Mouse (Mus musculus) brain, embryonic 14.5 days (tissue): ENCODE results near the gene Map3k7cl.

Source experiments
- CTCF ChIP-seq: fragments of 200-500 bp; IDR thresholded peaks from 2 replicates; pipeline ENCODE4 v1.5.1; 2012; ENCODE audit warnings: inconsistent platforms, mild to moderate bottlenecking, moderate library complexity, borderline replicate concordance; ENCODE audit not compliant: insufficient read depth, insufficient read length; ENCODE audit errors: extremely low read depth
- POLR2A ChIP-seq: fragments of 200-500 bp; IDR thresholded peaks from 2 replicates; pipeline ENCODE4 v1.6.1; 2012; ENCODE audit warnings: mild to moderate bottlenecking, inconsistent platforms, borderline replicate concordance; ENCODE audit not compliant: poor library complexity, insufficient read depth, insufficient read length, severe bottlenecking; ENCODE audit errors: extremely low read depth

DNA sequence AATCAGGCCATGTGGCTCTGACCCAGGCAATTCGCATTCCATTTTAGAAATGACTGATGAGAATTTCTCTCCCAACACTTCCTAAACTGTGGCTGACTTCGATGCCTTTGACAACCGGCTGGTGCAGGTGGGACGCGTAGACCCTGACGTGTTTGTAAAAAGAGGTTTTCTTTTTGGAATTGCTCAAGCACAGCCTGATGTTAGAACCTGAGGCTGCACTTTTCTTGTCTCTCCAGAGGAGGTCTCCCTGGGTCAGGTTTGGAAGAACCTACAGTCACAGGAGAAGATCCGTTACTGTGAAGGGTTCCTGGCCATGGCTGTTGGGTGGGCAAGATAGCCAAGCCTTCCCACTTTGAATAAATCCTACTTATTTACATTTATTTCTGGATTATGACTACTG, 31.5 kb downstream of the Map3k7cl start:
- TF ChIP-seq CTCF (peak; percentile 30; the same call in 1 of the 2 replicates), POLR2A (no peak)
